Mouse (Mus musculus) myocyte (in vitro differentiated cells): ENCODE data around the gene Arpc1a. TPM values are rescaled to one million over a fixed set of nuclear protein-coding genes. Genes with fewer than 3 reads are reported as not detected.
A peak's percentile ranks its signal among the peaks of the same experiment; 100 is the strongest.

Source experiments
- H3K27me3 ChIP-seq: one replicate; pipeline ENCODE4 v1.6.1; 2011; ENCODE audit not compliant: control insufficient read depth, insufficient read depth, insufficient read length
- H3K36me3 ChIP-seq: one replicate; pipeline ENCODE4 v1.6.1; 2011; ENCODE audit not compliant: control insufficient read depth, insufficient read depth
- H3K4me2 ChIP-seq: one replicate; pipeline ENCODE4 v1.6.1; 2011; ENCODE audit warnings: low read depth, control low read depth
- H3K4me3 ChIP-seq: one replicate; pipeline ENCODE4 v1.5.1; 2011; ENCODE audit warnings: mild to moderate bottlenecking, control low read depth, moderate library complexity
- H3K79me2 ChIP-seq: one replicate; pipeline ENCODE4 v1.6.1; 2011; ENCODE audit not compliant: control insufficient read depth, insufficient read depth
- H3ac ChIP-seq: one replicate; pipeline ENCODE4 v1.6.1; 2011; ENCODE audit not compliant: control insufficient read depth, insufficient read length
- CEBPB ChIP-seq: IDR thresholded peaks from 2 replicates; pipeline ENCODE4 v1.6.1; 2011; ENCODE audit warnings: mild to moderate bottlenecking, moderate library complexity; ENCODE audit not compliant: poor library complexity, insufficient read depth, severe bottlenecking
- E2F4 ChIP-seq: IDR thresholded peaks from one replicate; pipeline ENCODE4 v1.6.1; 2011; ENCODE audit warnings: mild to moderate bottlenecking, control low read depth, moderate library complexity; ENCODE audit not compliant: insufficient read depth
- MAX ChIP-seq: IDR thresholded peaks from one replicate; pipeline ENCODE4 v1.6.1; 2011; ENCODE audit warnings: low read depth, mild to moderate bottlenecking, control low read depth
- MYOD1 ChIP-seq, 3 experiments: IDR thresholded peaks; one replicate each; pipeline ENCODE4 v1.6.1; 2011; ENCODE audit warnings: control low read depth in 2 of 3, low read depth in 2 of 3, mild to moderate bottlenecking in 2 of 3, moderate library complexity in 1 of 3; ENCODE audit not compliant: insufficient read length in 2 of 3, control insufficient read depth in 1 of 3
- MYOG ChIP-seq, 3 experiments: IDR thresholded peaks; one replicate each; pipeline ENCODE4 v1.6.1; 2011; ENCODE audit warnings: control low read depth in 2 of 3, low read depth in 2 of 3, mild to moderate bottlenecking in 2 of 3; ENCODE audit not compliant: insufficient read length in 2 of 3, control insufficient read depth in 1 of 3, insufficient read depth in 1 of 3
- POLR2A ChIP-seq: IDR thresholded peaks from one replicate; pipeline ENCODE4 v1.6.1; 2011; ENCODE audit warnings: low read depth, mild to moderate bottlenecking, control low read depth, moderate library complexity; ENCODE audit not compliant: insufficient read length
- POLR2AphosphoS2 ChIP-seq: IDR thresholded peaks from one replicate; pipeline ENCODE4 v1.6.1; 2011; ENCODE audit warnings: low read depth, control low read depth; ENCODE audit not compliant: insufficient read length
- REST ChIP-seq: IDR thresholded peaks from one replicate; pipeline ENCODE4 v1.6.1; 2011; ENCODE audit warnings: mild to moderate bottlenecking, control low read depth, moderate library complexity; ENCODE audit not compliant: insufficient read depth, insufficient read length
- SRF ChIP-seq: IDR thresholded peaks from one replicate; pipeline ENCODE4 v1.6.1; 2011; ENCODE audit warnings: low read depth; ENCODE audit not compliant: control insufficient read depth, insufficient read length
- TCF12 ChIP-seq: IDR thresholded peaks from one replicate; pipeline ENCODE4 v1.6.1; 2011; ENCODE audit warnings: mild to moderate bottlenecking, control low read depth; ENCODE audit not compliant: poor library complexity, insufficient read depth, severe bottlenecking
- TCF3 ChIP-seq: IDR thresholded peaks from one replicate; pipeline ENCODE4 v1.6.1; 2011; ENCODE audit warnings: low read depth, control low read depth; ENCODE audit not compliant: insufficient read length
- USF1 ChIP-seq: IDR thresholded peaks from one replicate; pipeline ENCODE4 v1.6.1; 2011; ENCODE audit warnings: low read depth, mild to moderate bottlenecking, control low read depth, moderate library complexity
- polyA plus RNA-seq: library from polyadenylated mRNA; unstranded; fragments of >200 nt; fragmentation: generic; extraction: Trizol; gene quantifications from one replicate; pipeline ENCODE4 v1.2.1, GENCODE M21; 2012; ENCODE audit warnings: missing spikeins

Gene Arpc1a
- polyA plus RNA-seq, 1 experiment: 67.2 TPM

GRCm38 (mm10) chr5:145104328-145104727 lies 20.7 kb downstream of the Arpc1a start:
- no peak overlapping the region for H3K4me2 ChIP-seq
- TF ChIP-seq TCF3 (no peak), POLR2A (no peak), CEBPB (no peak), E2F4 (no peak), SRF (no peak), POLR2AphosphoS2 (no peak), MYOD1 (IDR thresholded peaks at IDR 0.05; ENCODE audit: control insufficient read depth in 1 of 3, insufficient read length in 2 of 3, low read depth in 2 of 3) (no peak), MYOG (IDR thresholded peaks at IDR 0.05; ENCODE audit: control insufficient read depth in 1 of 3, insufficient read depth in 1 of 3, insufficient read length in 2 of 3, low read depth in 2 of 3) (no peak), USF1 (no peak), MAX (no peak), REST (no peak), TCF12 (no peak)
- peaks cover 45% of the 10 kb centered on the region for H3K36me3 ChIP-seq
- no peak overlapping the region for H3ac ChIP-seq
- no peak overlapping the region for H3K4me3 ChIP-seq
- no peaks in the 10 kb centered on the region for H3K79me2 ChIP-seq
- no peaks in the 10 kb centered on the region for H3K27me3 ChIP-seq

DNA sequence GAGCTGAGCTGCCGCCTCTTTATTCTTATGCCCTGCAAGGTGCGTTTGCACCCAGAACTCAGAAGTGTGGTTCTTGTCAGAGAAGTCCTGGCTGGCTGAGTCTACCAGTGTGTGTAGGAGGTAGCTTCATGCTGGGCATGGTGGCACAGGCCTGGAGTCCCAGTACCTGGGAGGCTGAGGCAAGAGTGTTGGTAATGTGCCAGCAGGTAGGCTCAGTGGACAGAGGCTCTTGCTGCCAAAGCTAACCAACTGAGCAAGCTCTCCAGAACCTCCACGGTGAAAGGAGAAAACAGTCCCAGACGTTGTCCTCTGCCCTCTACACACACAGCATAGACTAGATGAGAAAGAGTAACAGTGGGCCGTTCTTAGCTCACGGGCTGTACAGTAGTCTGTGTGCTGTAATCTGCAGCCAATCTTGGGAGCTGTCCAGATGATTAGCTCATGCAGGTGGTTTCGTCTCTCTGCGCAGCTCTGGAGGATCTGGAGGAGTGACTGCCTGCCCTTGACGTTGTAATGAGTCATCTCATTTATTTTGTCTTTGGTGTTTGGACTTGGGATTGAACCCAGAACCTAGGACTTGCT lies 22.2 kb downstream of the Arpc1a start:
- no peaks in the 10 kb centered on the region for H3K27me3 ChIP-seq
- no peak overlapping the region for H3K4me3 ChIP-seq
- TF ChIP-seq TCF3: no peak

GRCm38 (mm10) chr5:145110401-145110800 lies 26.8 kb downstream of the Arpc1a start:
- H3K4me3 ChIP-seq: no peak overlapping the region
- H3K4me2 ChIP-seq: no peak overlapping the region
- H3ac ChIP-seq: no peak overlapping the region
- H3K36me3 ChIP-seq: peaks cover 28% of the 10 kb centered on the region
- H3K27me3 ChIP-seq: no peaks in the 10 kb centered on the region
- no peak for TF ChIP-seq USF1
- TF ChIP-seq REST: no peak
- peaks cover 11% of the 10 kb centered on the region for H3K79me2 ChIP-seq

More for the DNA sequence above, 22.2 kb downstream of the Arpc1a start:
- no peak overlapping the region for H3ac ChIP-seq
- peaks cover 45% of the 10 kb centered on the region for H3K36me3 ChIP-seq
- H3K4me2 ChIP-seq: no peak overlapping the region
- H3K79me2 ChIP-seq: no peaks in the 10 kb centered on the region

GRCm38 (mm10) chr5:145112566-145112965 lies 28.9 kb downstream of the Arpc1a start:
- H3K79me2 ChIP-seq: peaks cover 27% of the 10 kb centered on the region
- H3ac ChIP-seq: no peak overlapping the region
- H3K4me2 ChIP-seq: no peak overlapping the region
- H3K36me3 ChIP-seq: peaks cover 11% of the 10 kb centered on the region
- no peaks in the 10 kb centered on the region for H3K27me3 ChIP-seq
- no peak overlapping the region for H3K4me3 ChIP-seq
- TF ChIP-seq CEBPB: no peak
- TF ChIP-seq MYOD1 (IDR thresholded peaks at IDR 0.05; ENCODE audit: control insufficient read depth in 1 of 3, insufficient read length in 2 of 3, low read depth in 2 of 3): no peak
- no peak for TF ChIP-seq TCF3
- no peak for TF ChIP-seq TCF12
- no peak for TF ChIP-seq MAX
- TF ChIP-seq E2F4: no peak
- TF ChIP-seq MYOG (IDR thresholded peaks at IDR 0.05; ENCODE audit: control insufficient read depth in 1 of 3, insufficient read depth in 1 of 3, insufficient read length in 2 of 3, low read depth in 2 of 3): no peak
- no peak for TF ChIP-seq SRF
- TF ChIP-seq POLR2A: no peak
- TF ChIP-seq POLR2AphosphoS2: no peak
- TF ChIP-seq REST: no peak
- TF ChIP-seq USF1: no peak

- TF ChIP-seq MYOD1 (IDR thresholded peaks at IDR 0.05; ENCODE audit: control insufficient read depth in 1 of 3, insufficient read length in 2 of 3, low read depth in 2 of 3) (no peak), TCF12 (no peak), CEBPB (no peak), POLR2A (no peak), MYOG (IDR thresholded peaks at IDR 0.05; ENCODE audit: control insufficient read depth in 1 of 3, insufficient read depth in 1 of 3, insufficient read length in 2 of 3, low read depth in 2 of 3) (no peak), E2F4 (no peak), USF1 (no peak), MAX (no peak), REST (no peak), POLR2AphosphoS2 (no peak), TCF3 (no peak), SRF (no peak)
These were observed 29.8 kb downstream of the Arpc1a start for GRCm38 (mm10) chr5:145113416-145113815.

More at GRCm38 (mm10) chr5:145113416-145113815, 29.8 kb downstream of the Arpc1a start:
- H3K27me3 ChIP-seq: no peaks in the 10 kb centered on the region
- peaks cover 35% of the 10 kb centered on the region for H3K79me2 ChIP-seq
- peak overlapping the region; percentile 84 for H3K4me3 ChIP-seq
- H3ac ChIP-seq: no peak overlapping the region
- H3K4me2 ChIP-seq: peak overlapping the region; percentile 69
- peaks cover 7% of the 10 kb centered on the region for H3K36me3 ChIP-seq
